Mouse (Mus musculus) midbrain, embryonic 16.5 days (tissue): ENCODE results near the gene Derl2. TPM values are rescaled to one million over a fixed set of nuclear protein-coding genes. Genes with fewer than 3 reads are reported as not detected.

Experiments
- ATAC-seq: fragments of 200-750 bp; cut with Nextera tagmentation; 2 replicates; pipeline ENCODE4 v1.8.0; 2017; ENCODE audit warnings: moderate TSS enrichment
- H3K27ac ChIP-seq: fragments of 300-500 bp; sonication (generic); 2 replicates; pipeline ENCODE4 v1.5.1; 2014; ENCODE audit warnings: mild to moderate bottlenecking, low read length, mixed read lengths
- H3K27me3 ChIP-seq: fragments of 300-500 bp; sonication (generic); 2 replicates; pipeline ENCODE4 v1.6.1; 2014; ENCODE audit warnings: low read depth, low read length, mixed read lengths; ENCODE audit not compliant: control insufficient read depth, insufficient read depth
- H3K36me3 ChIP-seq: fragments of 300-500 bp; sonication (generic); 2 replicates; pipeline ENCODE4 v1.6.1; 2014; ENCODE audit warnings: mild to moderate bottlenecking, low read length, moderate library complexity, mixed read lengths; ENCODE audit not compliant: control insufficient read depth, insufficient read depth
- H3K4me1 ChIP-seq: fragments of 300-500 bp; sonication (generic); 2 replicates; pipeline ENCODE4 v1.6.1; 2014; ENCODE audit warnings: mild to moderate bottlenecking, low read length, mixed read lengths; ENCODE audit not compliant: control insufficient read depth, insufficient read depth
- H3K4me2 ChIP-seq: fragments of 300-500 bp; sonication (generic); 2 replicates; pipeline ENCODE4 v1.6.1; 2014; ENCODE audit warnings: mild to moderate bottlenecking, low read length, mixed read lengths
- H3K4me3 ChIP-seq: fragments of 300-500 bp; sonication (generic); 2 replicates; pipeline ENCODE4 v1.5.1; 2014; ENCODE audit warnings: low read depth, mild to moderate bottlenecking, low read length, moderate library complexity, mixed read lengths
- H3K9ac ChIP-seq: fragments of 300-500 bp; sonication (generic); 2 replicates; pipeline ENCODE4 v1.6.1; 2014; ENCODE audit warnings: low read depth, low read length, mixed read lengths
- H3K9me3 ChIP-seq: fragments of 300-500 bp; sonication (generic); replicated peaks from 2 replicates; pipeline ENCODE4 v1.6.1; 2014; ENCODE audit warnings: mild to moderate bottlenecking, low read length, mixed read lengths; ENCODE audit not compliant: control insufficient read depth, poor library complexity, severe bottlenecking
- WGBS: fragments of 180-500 bp; shearing (Covaris S2); extraction: QIAGEN DNeasy Blood & Tissue Kit; methylation state at CpG from one replicate; pipeline ENCODE4 v1.1.7; 2014; 5-methylcytosine and 5-hydroxymethylcytosine counted together
- polyA plus RNA-seq: library from polyadenylated mRNA; unstranded; fragments of >200 nt; fragmentation: Nextera tagmentation; extraction: Ambion mirVana; gene quantifications from 2 replicates; pipeline ENCODE4 v1.2.1, GENCODE M21; 2015

The Derl2 gene
- polyA plus RNA-seq, 1 experiment from 2014 or later, result 38.1 TPM

DNA sequence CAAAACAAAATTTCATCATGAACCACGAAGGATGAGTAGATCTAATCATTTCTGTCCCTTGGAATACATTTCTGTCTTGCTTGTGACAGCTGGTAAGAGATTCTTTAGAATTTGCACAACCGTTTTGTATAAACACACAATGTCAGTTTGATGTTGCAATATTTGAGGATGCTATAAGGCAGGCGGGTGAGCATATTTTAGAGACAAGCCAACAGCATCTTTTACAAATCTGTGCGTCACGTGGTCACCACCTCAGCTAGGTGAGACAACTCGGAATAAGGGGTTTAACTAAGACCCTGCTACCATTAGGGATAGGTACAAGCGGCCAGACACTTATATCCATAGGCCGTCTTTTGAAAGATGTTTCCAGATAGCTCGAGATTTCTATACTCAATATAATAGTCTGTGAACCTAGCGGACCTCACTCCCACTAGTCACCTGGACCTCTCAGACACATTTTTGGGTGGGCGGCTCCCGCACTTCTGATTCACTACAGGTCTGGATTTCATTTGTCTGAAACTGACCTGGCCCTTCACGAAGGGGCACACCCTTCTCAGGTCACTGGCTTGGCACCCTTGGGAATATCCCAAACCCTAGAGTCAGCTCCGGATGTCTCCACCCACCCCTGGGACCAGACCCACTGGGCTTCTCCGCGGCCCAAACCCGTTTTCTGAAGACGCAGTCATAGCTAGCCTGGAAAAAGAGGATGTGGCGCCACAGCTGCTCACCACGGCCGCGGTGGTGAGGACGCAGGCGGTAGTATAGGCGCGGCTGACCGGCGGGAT lies 1.0 kb downstream of the Derl2 start:
- H3K4me2 ChIP-seq, result peak overlapping the region; percentile 90
- H3K4me1 ChIP-seq, result peaks cover 46% of the 10 kb centered on the region
- H3K9me3 ChIP-seq, result no peaks in the 10 kb centered on the region
- peak overlapping the region; percentile 95 for H3K4me3 ChIP-seq
- H3K27ac ChIP-seq, result peak overlapping the region; percentile 89
- no peak; the same call in 1 of the 2 replicates for ATAC-seq
- H3K27me3 ChIP-seq, result no peaks in the 10 kb centered on the region
- no peaks in the 10 kb centered on the region; the same call in 1 of the 2 replicates for H3K36me3 ChIP-seq
- WGBS, result 7% methylated on average over 28 of the region's 28 CpGs
- H3K9ac ChIP-seq, result peak overlapping the region; percentile 86

DNA sequence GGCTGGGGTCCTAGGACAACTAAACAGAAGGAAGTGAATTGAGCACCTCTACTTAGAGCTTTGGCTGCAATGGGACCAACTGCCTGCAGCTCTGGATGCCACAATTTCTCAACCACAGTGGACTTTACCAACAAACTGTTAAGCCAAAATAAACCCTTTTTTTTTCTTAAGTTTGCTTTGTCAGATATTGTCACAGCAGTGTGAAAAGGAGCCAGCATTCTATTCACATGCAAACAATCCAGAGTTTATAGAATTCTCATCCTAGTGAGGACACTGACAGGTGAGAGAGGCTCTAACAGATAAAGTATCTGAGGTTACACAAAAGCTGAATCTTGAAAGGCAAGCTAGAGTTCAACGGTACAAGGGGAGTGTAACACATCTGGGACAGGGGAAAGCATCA lies 2.6 kb downstream of the Derl2 start:
- Histone ChIP-seq H3K4me2 (no peak overlapping the region), H3K36me3 (peaks cover 3% of the 10 kb centered on the region), H3K27ac (no peak overlapping the region), H3K4me3 (no peak overlapping the region), H3K9me3 (no peaks in the 10 kb centered on the region), H3K27me3 (no peaks in the 10 kb centered on the region), H3K4me1 (peaks cover 38% of the 10 kb centered on the region), H3K9ac (no peak overlapping the region)
- ATAC-seq, result no peak
- WGBS, result 95% methylated on average over 1 of the region's 1 CpGs

DNA sequence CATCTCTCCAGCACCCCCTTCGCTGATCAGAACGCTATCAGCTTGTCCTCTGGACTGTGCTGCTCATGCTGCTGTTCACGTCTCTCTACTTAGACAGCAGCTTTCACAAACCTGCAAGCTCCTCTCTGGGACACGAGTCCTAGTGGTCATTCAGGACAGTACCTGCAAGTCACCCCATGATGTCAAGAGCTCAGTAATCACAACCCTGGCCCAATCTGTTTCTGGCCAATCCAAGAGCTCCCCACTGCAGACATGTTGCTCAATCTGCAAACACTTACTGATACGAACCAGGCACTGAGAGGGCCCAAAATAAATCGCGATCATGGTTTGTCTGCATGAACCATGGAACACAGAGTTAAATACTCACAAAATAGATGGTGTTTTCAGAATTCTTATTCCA lies 6.9 kb downstream of the Derl2 start:
- 98% methylated on average over 7 of the region's 7 CpGs for WGBS
- ATAC-seq, result no peak

DNA sequence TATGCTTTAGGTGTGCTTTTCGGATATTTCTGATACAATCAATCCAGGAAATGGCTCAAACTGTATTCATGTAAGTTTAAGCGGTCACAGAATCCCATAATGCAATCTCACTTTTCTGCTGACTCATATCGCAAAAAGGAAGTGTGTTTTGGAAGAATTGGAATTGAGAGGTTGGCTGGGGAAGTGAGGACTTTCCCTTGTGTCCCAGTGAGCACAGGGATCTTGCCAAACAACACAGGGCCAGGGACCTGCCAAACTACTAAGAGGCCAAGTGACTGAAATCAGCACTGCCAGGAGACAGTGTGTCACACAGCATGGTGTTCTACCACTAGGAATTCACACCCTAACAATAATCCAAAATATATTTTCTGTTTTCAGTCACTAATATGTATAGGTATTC lies 11.3 kb downstream of the Derl2 start:
- Histone ChIP-seq H3K27me3 (no peaks in the 10 kb centered on the region), H3K4me1 (peaks cover 7% of the 10 kb centered on the region), H3K4me3 (no peak overlapping the region), H3K9ac (no peak overlapping the region), H3K4me2 (no peak overlapping the region), H3K36me3 (peaks cover 25% of the 10 kb centered on the region), H3K27ac (no peak overlapping the region), H3K9me3 (no peaks in the 10 kb centered on the region)
- ATAC-seq, result no peak
- WGBS, result 94% methylated on average over 3 of the region's 3 CpGs

More for the DNA sequence above, 6.9 kb downstream of the Derl2 start:
- no peaks in the 10 kb centered on the region for H3K9me3 ChIP-seq
- H3K27me3 ChIP-seq, result no peaks in the 10 kb centered on the region
- H3K36me3 ChIP-seq, result peaks cover 25% of the 10 kb centered on the region
- H3K27ac ChIP-seq, result no peak overlapping the region
- no peak overlapping the region for H3K4me3 ChIP-seq
- no peak overlapping the region for H3K9ac ChIP-seq
- peaks cover 18% of the 10 kb centered on the region for H3K4me1 ChIP-seq
- H3K4me2 ChIP-seq, result no peak overlapping the region

DNA sequence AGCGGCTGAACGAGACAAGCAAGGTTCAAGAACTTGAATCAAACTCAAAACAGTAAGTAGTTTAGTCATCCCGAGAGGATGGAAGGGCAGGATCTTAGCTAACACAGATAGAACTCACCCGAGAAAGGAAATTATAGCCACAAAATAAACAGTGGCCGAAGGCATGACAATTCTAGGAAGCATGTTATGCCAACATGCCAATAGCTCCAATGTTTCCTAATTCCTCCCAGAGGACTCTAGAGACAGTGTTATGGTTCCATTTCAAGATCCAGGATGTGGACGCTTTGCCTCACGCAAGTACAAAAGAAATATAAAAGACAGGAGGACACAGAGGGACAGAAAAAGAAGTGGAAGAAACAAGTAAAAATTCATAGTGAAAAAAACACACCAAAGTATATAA lies 11.8 kb downstream of the Derl2 start:
- H3K4me2 ChIP-seq, result no peak overlapping the region
- 93% methylated on average over 7 of the region's 7 CpGs for whole genome bisulfite sequencing
- no peaks in the 10 kb centered on the region for H3K27me3 ChIP-seq
- H3K9ac ChIP-seq, result no peak overlapping the region
- H3K4me3 ChIP-seq, result no peak overlapping the region
- H3K4me1 ChIP-seq, result peaks cover 12% of the 10 kb centered on the region
- no peak overlapping the region for H3K27ac ChIP-seq
- no peaks in the 10 kb centered on the region for H3K9me3 ChIP-seq
- no peak for ATAC-seq
- H3K36me3 ChIP-seq, result peaks cover 25% of the 10 kb centered on the region

DNA sequence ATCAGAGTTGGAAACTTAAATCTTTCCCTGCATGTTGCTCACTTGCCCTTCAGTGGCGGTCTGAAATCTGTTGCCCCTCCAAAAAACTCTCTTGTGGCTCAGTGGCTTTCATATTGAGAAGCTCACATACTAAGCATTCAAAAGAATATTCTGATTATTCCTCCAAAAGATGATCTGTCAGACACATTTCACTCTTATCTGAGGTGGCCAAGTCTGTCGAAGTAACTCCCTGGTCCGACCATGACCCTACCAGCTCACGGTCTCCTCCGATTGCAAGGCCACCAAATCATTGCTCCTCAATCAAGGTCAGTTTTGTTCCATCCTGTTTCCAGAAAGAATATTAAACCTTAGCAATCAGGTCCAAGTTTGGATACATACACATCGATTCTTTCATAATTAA lies 12.6 kb downstream of the Derl2 start:
- no peak for ATAC-seq
- 96% methylated on average over 6 of the region's 6 CpGs for WGBS
- Histone ChIP-seq H3K36me3 (peaks cover 22% of the 10 kb centered on the region), H3K4me1 (peaks cover 18% of the 10 kb centered on the region), H3K9ac (no peak overlapping the region), H3K27me3 (no peaks in the 10 kb centered on the region), H3K9me3 (no peaks in the 10 kb centered on the region), H3K4me3 (no peak overlapping the region), H3K4me2 (no peak overlapping the region), H3K27ac (no peak overlapping the region)

DNA sequence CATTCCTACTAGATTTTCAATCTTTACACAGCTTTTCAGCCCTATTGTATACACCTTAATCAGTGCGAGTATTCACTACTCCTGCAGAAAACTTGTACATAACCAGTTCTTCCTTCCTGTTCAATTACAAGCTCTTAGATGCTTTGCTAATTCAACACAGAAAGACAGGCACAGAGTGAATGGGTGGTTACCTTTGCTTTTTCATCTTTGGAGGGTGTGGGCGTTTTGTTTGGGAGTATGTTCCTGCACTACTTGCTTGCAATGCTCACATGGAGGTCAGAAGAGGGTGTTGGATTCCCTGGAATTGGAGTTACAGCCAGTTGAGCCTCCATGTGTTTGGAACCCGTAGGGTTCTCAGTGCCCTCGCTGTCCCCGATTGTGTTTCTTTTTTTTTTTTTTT lies 14.6 kb downstream of the Derl2 start:
- peak overlapping the region; percentile 18; the same call in 1 of the 2 replicates for H3K4me3 ChIP-seq
- no peak for ATAC-seq
- no peak overlapping the region for H3K9ac ChIP-seq
- no peaks in the 10 kb centered on the region for H3K9me3 ChIP-seq
- WGBS, result 58% methylated on average over 5 of the region's 5 CpGs
- H3K4me1 ChIP-seq, result peaks cover 18% of the 10 kb centered on the region
- H3K4me2 ChIP-seq, result peak overlapping the region; percentile 51
- no peaks in the 10 kb centered on the region for H3K27me3 ChIP-seq
- peak overlapping the region; percentile 50 for H3K27ac ChIP-seq
- H3K36me3 ChIP-seq, result peaks cover 7% of the 10 kb centered on the region

DNA sequence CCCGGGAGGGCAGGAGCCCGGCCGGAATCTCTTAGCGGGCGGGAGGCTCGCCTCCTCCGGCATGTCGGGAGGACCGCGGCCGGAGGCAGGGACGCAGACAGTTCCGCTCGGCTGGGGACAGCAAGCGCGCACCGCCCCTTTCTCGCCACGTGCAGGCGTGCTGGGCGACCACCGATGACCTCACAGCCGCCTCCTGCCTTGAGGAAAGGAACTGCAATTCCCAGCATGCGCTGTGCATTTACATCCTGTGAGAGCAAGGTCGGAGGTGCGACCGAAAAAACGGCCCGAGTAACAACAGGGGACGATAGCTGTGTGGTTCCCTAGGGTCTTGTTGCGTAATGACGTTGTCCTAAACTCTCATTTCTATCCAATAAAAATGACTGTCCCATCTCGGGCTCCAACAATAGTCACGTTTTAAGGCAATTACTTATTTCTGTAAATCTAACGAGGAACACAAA lies 15.3 kb downstream of the Derl2 start, which contains the start of gene Dhx33:
Gene Dhx33, minus strand, starts transcription at position 122 of the 458 bp plus-strand sequence.
- Histone ChIP-seq H3K36me3 (peaks cover 7% of the 10 kb centered on the region; the same call in 1 of the 2 replicates), H3K9me3 (no peaks in the 10 kb centered on the region), H3K9ac (peak within 1 kb of the TSS; percentile 84), H3K4me1 (peaks cover 18% of the 10 kb centered on the region), H3K27me3 (no peaks in the 10 kb centered on the region), H3K4me3 (peak within 1 kb of the TSS; percentile 90), H3K27ac (peak within 1 kb of the TSS; percentile 81), H3K4me2 (peak within 1 kb of the TSS; percentile 99)
- ATAC-seq, result peak; percentile 98
- under 1% methylated on average over 35 of the region's 35 CpGs for WGBS

DNA sequence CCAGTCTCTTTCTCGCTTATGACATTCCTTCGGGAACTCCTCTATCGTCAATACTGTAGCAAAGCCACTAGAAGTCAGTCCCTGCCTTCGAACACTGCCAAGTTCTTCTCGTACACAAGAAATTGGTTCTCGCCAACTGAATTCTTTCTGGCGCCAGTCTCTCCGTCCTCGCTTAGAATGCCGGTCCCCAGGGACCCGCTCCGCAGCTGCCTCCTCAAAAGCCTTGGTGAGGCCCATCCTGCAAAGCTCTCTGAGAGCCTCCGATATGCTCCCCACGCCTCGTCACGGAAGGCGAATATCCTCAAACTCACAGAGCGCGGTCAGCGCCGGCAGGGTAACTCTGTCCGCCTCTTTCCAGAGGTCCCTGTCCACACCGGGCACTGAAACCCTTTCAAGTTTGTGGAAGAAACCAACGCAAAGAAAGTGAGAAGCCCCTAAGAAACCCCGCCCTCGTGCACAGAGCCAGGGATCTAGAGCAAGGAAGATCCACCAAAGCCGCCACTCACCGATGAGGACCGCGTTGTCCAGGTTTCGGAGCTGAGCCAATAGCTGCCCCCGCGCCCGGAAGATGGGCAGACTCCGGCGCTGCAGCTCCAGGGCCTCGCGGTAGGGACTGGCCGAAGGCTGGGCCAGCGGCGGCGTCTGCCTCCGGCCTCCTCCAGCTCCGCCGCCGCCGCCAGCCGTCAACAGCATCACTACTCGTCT lies 15.9 kb downstream of the Derl2 start:
- peak; percentile 84 for ATAC-seq
- Histone ChIP-seq H3K27me3 (no peaks in the 10 kb centered on the region), H3K4me1 (peaks cover 18% of the 10 kb centered on the region), H3K4me3 (peak overlapping the region; percentile 90), H3K4me2 (peak overlapping the region; percentile 99), H3K27ac (peak overlapping the region; percentile 81), H3K36me3 (0 out of 2 replicates have a peak, but pooled peaks cover 3% of the 10 kb centered on the region), H3K9ac (peak overlapping the region; percentile 84), H3K9me3 (no peaks in the 10 kb centered on the region)
- under 1% methylated on average over 49 of the region's 49 CpGs for WGBS
